Mouse (Mus musculus): ENCODE measurements around the gene Gm266. TPM values are rescaled to one million over a fixed set of nuclear protein-coding genes. Genes with fewer than 3 reads are reported as not detected.

The Gm266 gene
- polyA plus RNA-seq, 1 experiment, result 2.8 TPM

GRCm38 (mm10) chr12:111455860-111456259, 29.8 kb downstream of the Gm266 start:
- TF ChIP-seq POLR2A (IDR thresholded peaks at IDR 0.05; ENCODE audit: low read depth, low read length) (no peak), CTCF (conservative IDR thresholded peaks at IDR 0.05; ENCODE audit: insufficient read depth, insufficient read length, low read depth, low read length) (no peak)
- Histone ChIP-seq H3K4me3 (ENCODE audit: insufficient read depth, low read depth, low read length) (no peak overlapping the region), H3K27me3 (replicated peaks; ENCODE audit: control insufficient read depth, insufficient read depth, low read length) (no peaks in the 10 kb centered on the region), H3K27ac (ENCODE audit: insufficient read depth, low read depth, low read length) (0 out of 2 replicates have a peak overlapping the region, but pooled peaks have one; percentile 0), H3K4me1 (ENCODE audit: control insufficient read depth, insufficient read depth, low read length) (peaks cover 22% of the 10 kb centered on the region), H3K36me3 (ENCODE audit: control insufficient read depth, insufficient read depth, low read length) (no peaks in the 10 kb centered on the region; the same call in 1 of the 2 replicates)
- DNase-seq, result no peak
- WGBS, result 52% methylated on average over 8 of the region's 8 CpGs

- Histone ChIP-seq H3K27ac (ENCODE audit: insufficient read depth, low read depth, low read length) (0 out of 2 replicates have a peak overlapping the region, but pooled peaks have one; percentile 0), H3K27me3 (replicated peaks; ENCODE audit: control insufficient read depth, insufficient read depth, low read length) (no peaks in the 10 kb centered on the region), H3K36me3 (ENCODE audit: control insufficient read depth, insufficient read depth, low read length) (no peaks in the 10 kb centered on the region; the same call in 1 of the 2 replicates), H3K4me1 (ENCODE audit: control insufficient read depth, insufficient read depth, low read length) (peaks cover 26% of the 10 kb centered on the region), H3K4me3 (ENCODE audit: insufficient read depth, low read depth, low read length) (no peak overlapping the region)
- no peak for DNase-seq
- TF ChIP-seq CTCF (conservative IDR thresholded peaks at IDR 0.05; ENCODE audit: insufficient read depth, insufficient read length, low read depth, low read length) (no peak), POLR2A (IDR thresholded peaks at IDR 0.05; ENCODE audit: low read depth, low read length) (no peak)
- 39% methylated on average over 12 of the region's 12 CpGs for WGBS
Observed at GRCm38 (mm10) chr12:111455311-111455846, 30.2 kb downstream of the Gm266 start.

- WGBS, result 60% methylated on average over 10 of the region's 10 CpGs
- Histone ChIP-seq H3K27me3 (replicated peaks; ENCODE audit: control insufficient read depth, insufficient read depth, low read length) (no peaks in the 10 kb centered on the region), H3K4me1 (ENCODE audit: control insufficient read depth, insufficient read depth, low read length) (peaks cover 31% of the 10 kb centered on the region)
Observed at GRCm38 (mm10) chr12:111454543-111455280, 30.9 kb downstream of the Gm266 start.

GRCm38 (mm10) chr12:111454021-111454420, 31.6 kb downstream of the Gm266 start:
- no peak for DNase-seq
- Histone ChIP-seq H3K4me1 (ENCODE audit: control insufficient read depth, insufficient read depth, low read length) (peaks cover 35% of the 10 kb centered on the region), H3K27me3 (replicated peaks; ENCODE audit: control insufficient read depth, insufficient read depth, low read length) (no peaks in the 10 kb centered on the region), H3K27ac (ENCODE audit: insufficient read depth, low read depth, low read length) (no peak overlapping the region), H3K4me3 (ENCODE audit: insufficient read depth, low read depth, low read length) (no peak overlapping the region), H3K36me3 (ENCODE audit: control insufficient read depth, insufficient read depth, low read length) (no peaks in the 10 kb centered on the region; the same call in 1 of the 2 replicates)
- no peak for TF ChIP-seq POLR2A (IDR thresholded peaks at IDR 0.05; ENCODE audit: low read depth, low read length)
- TF ChIP-seq CTCF (conservative IDR thresholded peaks at IDR 0.05; ENCODE audit: insufficient read depth, insufficient read length, low read depth, low read length), result no peak
- WGBS, result 43% methylated on average over 4 of the region's 4 CpGs

More at GRCm38 (mm10) chr12:111454543-111455280, 30.9 kb downstream of the Gm266 start:
- DNase-seq, result no peak
- TF ChIP-seq POLR2A (IDR thresholded peaks at IDR 0.05; ENCODE audit: low read depth, low read length) (no peak), CTCF (conservative IDR thresholded peaks at IDR 0.05; ENCODE audit: insufficient read depth, insufficient read length, low read depth, low read length) (no peak)
- no peak overlapping the region for H3K27ac ChIP-seq (ENCODE audit: insufficient read depth, low read depth, low read length)
- no peak overlapping the region for H3K4me3 ChIP-seq (ENCODE audit: insufficient read depth, low read depth, low read length)
- H3K36me3 ChIP-seq (ENCODE audit: control insufficient read depth, insufficient read depth, low read length), result no peaks in the 10 kb centered on the region; the same call in 1 of the 2 replicates

- 78% methylated on average over 7 of the region's 7 CpGs for WGBS
- no peak for TF ChIP-seq POLR2A (IDR thresholded peaks at IDR 0.05; ENCODE audit: low read depth, low read length)
- TF ChIP-seq CTCF (conservative IDR thresholded peaks at IDR 0.05; ENCODE audit: insufficient read depth, insufficient read length, low read depth, low read length), result no peak
- Histone ChIP-seq H3K27ac (ENCODE audit: insufficient read depth, low read depth, low read length) (no peak overlapping the region), H3K4me3 (ENCODE audit: insufficient read depth, low read depth, low read length) (no peak overlapping the region), H3K4me1 (ENCODE audit: control insufficient read depth, insufficient read depth, low read length) (peaks cover 42% of the 10 kb centered on the region), H3K27me3 (replicated peaks; ENCODE audit: control insufficient read depth, insufficient read depth, low read length) (no peaks in the 10 kb centered on the region), H3K36me3 (ENCODE audit: control insufficient read depth, insufficient read depth, low read length) (no peaks in the 10 kb centered on the region; the same call in 1 of the 2 replicates)
- DNase-seq, result no peak
Observed at GRCm38 (mm10) chr12:111451561-111451960, 34.1 kb downstream of the Gm266 start.

GRCm38 (mm10) chr12:111450359-111450758, 35.3 kb downstream of the Gm266 start:
- peaks cover 38% of the 10 kb centered on the region for H3K4me1 ChIP-seq (ENCODE audit: control insufficient read depth, insufficient read depth, low read length)
- no peaks in the 10 kb centered on the region for H3K27me3 ChIP-seq (replicated peaks; ENCODE audit: control insufficient read depth, insufficient read depth, low read length)
- TF ChIP-seq POLR2A (IDR thresholded peaks at IDR 0.05; ENCODE audit: low read depth, low read length), result no peak
- peak; percentile 93 for DNase-seq
- H3K4me3 ChIP-seq (ENCODE audit: insufficient read depth, low read depth, low read length), result peak overlapping the region; percentile 12; the same call in 1 of the 2 replicates
- 31% methylated on average over 6 of the region's 6 CpGs for WGBS
- no peaks in the 10 kb centered on the region; the same call in 1 of the 2 replicates for H3K36me3 ChIP-seq (ENCODE audit: control insufficient read depth, insufficient read depth, low read length)
- H3K27ac ChIP-seq (ENCODE audit: insufficient read depth, low read depth, low read length), result peak overlapping the region; percentile 87

All from kidney, adult 2 months (tissue).